Mouse (Mus musculus) kidney, embryonic 15.5 days (tissue): ENCODE measurements around the gene Gper1. TPM values are rescaled to one million over a fixed set of nuclear protein-coding genes. Genes with fewer than 3 reads are reported as not detected.

Experiments used
- ATAC-seq: fragments of 200-750 bp; cut with Nextera tagmentation; replicated peaks from 2 replicates; pipeline ENCODE4 v1.8.0; 2017; ENCODE audit warnings: moderate TSS enrichment; ENCODE audit not compliant: low FRiP score
- H3K27ac ChIP-seq: fragments of 300-500 bp; sonication (generic); 2 replicates; pipeline ENCODE4 v1.5.1; 2015; ENCODE audit warnings: mild to moderate bottlenecking, inconsistent platforms
- H3K27me3 ChIP-seq: fragments of 300-500 bp; sonication (generic); 2 replicates; pipeline ENCODE4 v1.6.1; 2015; ENCODE audit warnings: inconsistent platforms
- H3K36me3 ChIP-seq: fragments of 300-500 bp; sonication (generic); 2 replicates; pipeline ENCODE4 v1.6.1; 2015; ENCODE audit warnings: inconsistent platforms
- H3K4me1 ChIP-seq: fragments of 300-500 bp; sonication (generic); 2 replicates; pipeline ENCODE4 v1.6.1; 2015; ENCODE audit warnings: inconsistent platforms
- H3K4me2 ChIP-seq: fragments of 300-500 bp; sonication (generic); 2 replicates; pipeline ENCODE4 v1.6.1; 2015; ENCODE audit warnings: moderate library complexity, mild to moderate bottlenecking, inconsistent platforms
- H3K4me3 ChIP-seq: fragments of 300-500 bp; sonication (generic); replicated peaks from 2 replicates; pipeline ENCODE4 v1.5.1; 2015; ENCODE audit warnings: mild to moderate bottlenecking, inconsistent platforms
- H3K9ac ChIP-seq: fragments of 300-500 bp; sonication (generic); 2 replicates; pipeline ENCODE4 v1.6.1; 2015; ENCODE audit warnings: mild to moderate bottlenecking, inconsistent platforms
- H3K9me3 ChIP-seq: fragments of 300-500 bp; sonication (generic); replicated peaks from 2 replicates; pipeline ENCODE4 v1.6.1; 2016; ENCODE audit warnings: inconsistent platforms
- WGBS: fragments of 180-500 bp; shearing (Covaris S2); methylation state at CpG from one replicate; pipeline ENCODE4 v1.1.7; 2015; ENCODE audit warnings: mixed read lengths; 5-methylcytosine and 5-hydroxymethylcytosine counted together
- polyA plus RNA-seq: library from polyadenylated mRNA; unstranded; fragments of >200 nt; fragmentation: Nextera tagmentation; extraction: Ambion mirVana; gene quantifications from 2 replicates; pipeline ENCODE4 v1.2.1, GENCODE M21; 2015

The Gper1 gene
- 5.1 and 5.7 TPM in 2 replicates for polyA plus RNA-seq

DNA sequence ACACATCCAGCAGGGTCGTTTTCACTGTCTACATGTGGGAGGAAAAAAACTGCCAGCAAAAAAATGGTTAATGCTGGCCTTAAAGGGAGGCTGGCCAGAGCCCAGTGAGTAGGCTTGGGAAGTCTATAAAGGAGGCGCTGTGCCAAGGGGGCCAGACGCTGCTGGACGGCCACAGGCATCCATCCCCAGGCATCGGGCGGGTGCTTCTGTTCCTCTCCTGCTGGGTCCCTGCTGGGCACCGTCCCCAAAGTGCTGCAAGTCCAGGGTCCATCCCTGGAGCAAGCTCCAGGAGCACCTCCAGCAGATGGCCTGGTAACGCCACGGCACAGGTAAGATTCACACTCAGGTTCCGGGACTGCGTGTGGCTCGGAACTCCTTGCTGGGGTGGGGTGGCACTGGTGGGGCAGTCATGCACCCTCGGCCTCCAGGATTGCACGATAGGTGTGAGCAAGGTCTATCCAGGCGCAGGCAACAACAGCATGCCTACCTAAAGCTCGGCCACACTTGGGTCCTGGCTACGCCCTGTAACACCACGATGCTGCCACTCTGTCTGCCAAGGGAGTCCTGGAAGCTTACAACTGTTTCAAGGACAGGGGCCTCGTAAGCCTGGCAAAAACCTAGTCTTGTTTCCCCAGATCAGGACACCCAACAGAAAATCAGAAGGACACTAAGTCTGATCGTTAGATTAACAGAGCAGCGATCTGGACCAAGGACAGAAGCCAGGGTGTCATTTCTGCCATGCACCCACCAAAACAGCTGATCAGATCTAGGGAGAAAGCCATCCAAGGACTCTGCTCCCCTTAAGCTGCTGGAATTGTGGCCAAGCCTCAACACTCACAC, at the start of gene Gper1:
Gene Gper1 (plus strand): TSS at position 126 of the 840 bp plus-strand sequence.
- Histone ChIP-seq H3K9ac (peak within 1 kb of the TSS; percentile 35; the same call in 1 of the 2 replicates), H3K4me1 (peaks cover 57% of the 10 kb centered on the region), H3K4me2 (peak within 1 kb of the TSS; percentile 53), H3K36me3 (no peaks in the 10 kb centered on the region), H3K4me3 (peak within 1 kb of the TSS; percentile 36), H3K9me3 (no peaks in the 10 kb centered on the region), H3K27ac (no peak within 1 kb of the TSS), H3K27me3 (no peaks in the 10 kb centered on the region)
- 45% methylated on average over 21 of the region's 21 CpGs for WGBS
- peak; percentile 26; the same call in 1 of the 2 replicates for ATAC-seq

DNA sequence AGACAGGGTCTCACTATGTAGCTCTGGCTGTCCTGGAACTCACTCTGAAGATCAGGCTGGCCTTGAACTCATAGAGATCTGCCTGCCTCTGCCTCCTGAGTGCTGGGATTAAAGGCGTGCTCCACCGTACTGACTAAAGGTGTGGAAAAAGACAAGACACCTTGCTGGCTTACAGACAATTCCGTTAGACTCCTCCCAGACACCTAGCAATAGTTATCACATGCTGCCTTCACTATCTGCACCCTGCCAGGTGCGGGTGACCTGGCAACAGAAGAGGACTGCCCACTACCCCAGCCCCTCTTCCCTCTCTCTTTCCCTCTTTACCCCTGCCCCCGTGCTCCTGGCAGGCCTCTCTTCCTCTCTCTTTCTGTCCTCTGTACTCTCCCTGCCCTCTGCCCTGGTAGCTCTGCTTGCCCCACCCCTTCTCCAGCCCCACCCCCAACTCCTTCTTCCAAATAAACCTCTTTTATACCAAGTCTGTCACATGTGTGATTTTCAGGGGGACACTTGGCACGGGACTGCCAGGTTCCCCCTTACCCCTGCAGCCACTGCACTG, 49.0 kb upstream of the Gper1 start:
- Histone ChIP-seq H3K4me3 (no peak overlapping the region), H3K27me3 (no peaks in the 10 kb centered on the region), H3K9ac (no peak overlapping the region), H3K4me2 (no peak overlapping the region), H3K9me3 (no peaks in the 10 kb centered on the region), H3K4me1 (peaks cover 77% of the 10 kb centered on the region), H3K36me3 (no peaks in the 10 kb centered on the region), H3K27ac (0 out of 2 replicates have a peak overlapping the region, but pooled peaks have one; percentile 10)
- no peak for ATAC-seq
- 82% methylated on average over 6 of the region's 6 CpGs for WGBS

DNA sequence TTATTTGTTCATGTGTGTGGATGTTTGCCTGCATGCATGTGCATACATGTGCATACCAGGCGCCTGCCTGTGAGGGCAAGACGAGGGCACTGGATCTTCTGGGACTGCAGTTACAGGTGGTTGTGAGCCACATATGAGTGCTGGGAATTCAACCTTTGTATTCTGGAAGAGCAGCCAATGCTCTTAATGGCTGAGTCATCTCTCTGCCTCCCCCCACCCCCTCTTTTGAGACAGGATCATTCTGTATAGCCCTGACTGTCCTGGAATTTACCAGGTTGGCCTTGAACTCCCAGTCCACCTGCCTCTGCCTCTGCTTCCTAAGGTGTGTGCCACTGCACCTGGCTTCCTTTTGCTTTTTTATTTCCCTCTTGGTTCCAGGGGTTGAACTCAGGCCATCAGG, 48.1 kb upstream of the Gper1 start:
- no peak for ATAC-seq
- H3K9ac ChIP-seq, result no peak overlapping the region
- H3K9me3 ChIP-seq, result no peaks in the 10 kb centered on the region
- no peak overlapping the region for H3K4me3 ChIP-seq
- H3K27ac ChIP-seq, result 0 out of 2 replicates have a peak overlapping the region, but pooled peaks have one; percentile 10
- 90% methylated on average over 2 of the region's 2 CpGs for WGBS
- H3K27me3 ChIP-seq, result no peaks in the 10 kb centered on the region
- H3K4me1 ChIP-seq, result peaks cover 79% of the 10 kb centered on the region
- H3K36me3 ChIP-seq, result no peaks in the 10 kb centered on the region
- H3K4me2 ChIP-seq, result no peak overlapping the region

DNA sequence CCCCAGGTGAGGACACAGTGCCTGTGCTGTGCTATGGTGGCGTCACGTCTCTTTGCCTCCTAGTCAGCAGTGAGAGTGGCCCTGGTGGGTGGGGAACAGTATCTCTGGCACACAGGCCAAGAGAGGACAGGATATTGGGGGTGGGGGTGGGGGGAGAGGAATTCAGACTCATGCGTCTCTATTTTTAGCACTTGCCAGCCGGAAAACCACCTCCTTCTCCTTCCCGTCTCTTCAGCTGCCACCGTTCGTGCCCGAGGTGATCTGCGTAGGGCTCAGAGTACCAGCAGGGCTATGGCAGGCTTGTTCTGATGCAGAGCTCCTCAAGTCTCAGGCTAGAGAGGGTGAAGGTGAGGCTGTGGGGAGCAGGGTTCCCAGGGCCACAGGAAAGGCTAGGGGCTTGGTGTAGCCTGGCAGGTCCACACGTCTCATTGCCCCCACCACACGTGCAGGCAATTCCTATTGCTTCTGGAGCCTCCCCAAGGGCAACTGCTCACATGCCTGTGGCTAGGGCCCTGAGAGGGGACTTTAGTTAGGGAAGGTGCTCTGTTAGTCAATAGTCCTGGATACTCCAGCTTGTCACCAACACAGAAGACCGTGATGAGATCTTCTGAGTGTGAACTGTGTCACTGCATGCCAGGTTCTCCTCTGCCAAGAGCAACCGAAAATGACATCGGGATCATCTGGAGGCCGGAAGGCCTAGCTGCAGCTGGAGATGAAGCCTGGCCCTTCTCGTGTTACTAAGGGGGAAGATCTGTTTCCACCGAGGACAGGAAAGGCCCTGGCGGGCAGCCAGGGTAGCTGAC, 45.3 kb upstream of the Gper1 start, which contains the start of gene Gpr146:
Gene Gpr146 (plus strand): TSS at position 230 of the 803 bp plus-strand sequence.
- no peaks in the 10 kb centered on the region for H3K9me3 ChIP-seq
- H3K9ac ChIP-seq, result 0 out of 2 replicates have a peak within 1 kb of the TSS, but pooled peaks have one; percentile 11
- H3K4me1 ChIP-seq, result peaks cover 77% of the 10 kb centered on the region
- no peak within 1 kb of the TSS for H3K4me3 ChIP-seq
- no peak for ATAC-seq
- no peaks in the 10 kb centered on the region for H3K27me3 ChIP-seq
- 45% methylated on average over 18 of the region's 18 CpGs for WGBS
- peak within 1 kb of the TSS; percentile 93 for H3K27ac ChIP-seq
- H3K36me3 ChIP-seq, result no peaks in the 10 kb centered on the region
- H3K4me2 ChIP-seq, result no peak within 1 kb of the TSS

DNA sequence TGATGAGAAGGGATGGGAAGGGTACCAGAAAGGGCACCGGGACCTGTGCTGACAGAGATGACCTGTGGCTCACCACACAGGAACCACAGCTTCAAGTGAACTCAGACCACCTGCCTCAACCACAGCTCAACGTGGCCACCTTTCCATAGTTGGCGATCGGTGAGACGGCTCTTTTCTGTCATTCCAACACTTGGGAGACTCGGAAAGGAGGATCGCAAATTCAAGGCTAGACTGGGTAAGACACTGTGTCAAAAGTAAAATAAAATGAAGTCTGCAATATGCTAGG, 44.7 kb upstream of the Gper1 start:
- Histone ChIP-seq H3K27ac (peak overlapping the region; percentile 93), H3K4me3 (no peak overlapping the region), H3K36me3 (no peaks in the 10 kb centered on the region), H3K27me3 (no peaks in the 10 kb centered on the region), H3K4me1 (peaks cover 77% of the 10 kb centered on the region), H3K4me2 (no peak overlapping the region), H3K9me3 (no peaks in the 10 kb centered on the region), H3K9ac (no peak overlapping the region)
- WGBS, result 80% methylated on average over 7 of the region's 7 CpGs
- no peak for ATAC-seq

DNA sequence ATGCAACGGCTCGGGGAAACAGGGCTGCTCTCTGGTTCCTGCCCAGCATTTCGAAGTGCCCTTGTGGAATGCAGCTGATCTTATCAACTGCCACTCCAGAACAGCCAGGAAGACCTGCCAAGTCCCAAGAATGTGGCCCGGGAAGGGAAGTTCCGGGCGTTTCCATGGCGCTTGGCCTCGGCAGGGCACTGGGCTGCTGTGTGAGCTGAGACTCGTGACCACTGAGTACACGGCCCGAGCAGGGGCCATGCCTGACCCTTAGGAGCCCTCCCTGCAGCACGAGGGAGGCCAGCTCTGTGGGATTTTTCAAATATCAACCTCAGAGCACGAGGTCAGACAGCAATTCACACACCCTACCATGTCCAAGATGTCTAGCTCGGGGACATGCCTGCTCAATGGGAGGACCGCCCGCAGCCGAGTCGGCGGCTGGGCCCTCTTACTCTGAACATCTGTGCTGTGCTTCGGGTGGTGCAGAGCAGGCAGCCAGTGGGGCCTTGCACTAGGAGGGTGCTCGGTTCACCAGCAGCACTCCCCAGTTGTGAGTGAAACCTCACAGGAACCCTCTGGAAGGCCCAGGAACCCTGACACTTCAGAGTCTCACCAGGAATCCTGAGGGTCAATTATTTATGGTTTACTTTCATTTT, 43.8 kb upstream of the Gper1 start:
- 31% methylated on average over 21 of the region's 21 CpGs for WGBS
- Histone ChIP-seq H3K4me3 (no peak overlapping the region), H3K4me1 (peaks cover 79% of the 10 kb centered on the region), H3K27ac (peak overlapping the region; percentile 93), H3K4me2 (peak overlapping the region; percentile 93; the same call in 1 of the 2 replicates), H3K9me3 (no peaks in the 10 kb centered on the region), H3K36me3 (no peaks in the 10 kb centered on the region), H3K9ac (no peak overlapping the region), H3K27me3 (no peaks in the 10 kb centered on the region)
- ATAC-seq, result peak; percentile 31; the same call in 1 of the 2 replicates

DNA sequence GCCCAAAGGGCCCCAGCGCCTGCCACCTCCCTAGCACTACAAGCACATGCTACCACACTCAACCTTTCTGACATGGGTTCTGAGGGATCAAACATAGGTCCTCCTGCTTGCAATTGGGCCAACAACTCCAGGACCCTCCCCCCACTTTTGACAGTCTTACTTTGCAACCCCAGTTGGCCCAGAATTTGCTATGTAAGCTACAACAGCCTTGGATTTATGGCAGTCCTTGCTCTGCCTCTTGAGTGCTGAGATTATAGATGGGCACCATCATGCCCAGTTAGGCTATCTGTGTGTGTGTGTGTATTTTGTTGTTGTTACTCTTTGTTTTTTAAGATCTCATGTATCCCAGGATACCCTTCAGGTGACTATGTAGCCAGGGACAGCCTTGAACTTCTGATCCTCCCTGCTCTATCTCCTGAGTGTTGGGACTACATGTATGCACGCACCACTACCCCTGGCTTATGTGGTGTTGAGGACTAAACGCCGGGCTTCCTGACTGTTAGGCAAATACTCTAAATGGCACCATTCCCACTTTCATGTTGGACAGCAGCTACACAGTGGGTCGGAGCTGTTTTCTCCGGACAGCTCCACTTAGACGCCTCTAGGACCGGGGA, 43.1 kb upstream of the Gper1 start:
- no peaks in the 10 kb centered on the region for H3K36me3 ChIP-seq
- H3K9me3 ChIP-seq, result no peaks in the 10 kb centered on the region
- no peak for ATAC-seq
- no peak overlapping the region for H3K9ac ChIP-seq
- peak overlapping the region; percentile 93 for H3K4me2 ChIP-seq
- H3K4me1 ChIP-seq, result peaks cover 80% of the 10 kb centered on the region
- H3K27ac ChIP-seq, result peak overlapping the region; percentile 93
- peak overlapping the region; percentile 71 for H3K4me3 ChIP-seq
- H3K27me3 ChIP-seq, result no peaks in the 10 kb centered on the region
- 16% methylated on average over 8 of the region's 8 CpGs for WGBS

DNA sequence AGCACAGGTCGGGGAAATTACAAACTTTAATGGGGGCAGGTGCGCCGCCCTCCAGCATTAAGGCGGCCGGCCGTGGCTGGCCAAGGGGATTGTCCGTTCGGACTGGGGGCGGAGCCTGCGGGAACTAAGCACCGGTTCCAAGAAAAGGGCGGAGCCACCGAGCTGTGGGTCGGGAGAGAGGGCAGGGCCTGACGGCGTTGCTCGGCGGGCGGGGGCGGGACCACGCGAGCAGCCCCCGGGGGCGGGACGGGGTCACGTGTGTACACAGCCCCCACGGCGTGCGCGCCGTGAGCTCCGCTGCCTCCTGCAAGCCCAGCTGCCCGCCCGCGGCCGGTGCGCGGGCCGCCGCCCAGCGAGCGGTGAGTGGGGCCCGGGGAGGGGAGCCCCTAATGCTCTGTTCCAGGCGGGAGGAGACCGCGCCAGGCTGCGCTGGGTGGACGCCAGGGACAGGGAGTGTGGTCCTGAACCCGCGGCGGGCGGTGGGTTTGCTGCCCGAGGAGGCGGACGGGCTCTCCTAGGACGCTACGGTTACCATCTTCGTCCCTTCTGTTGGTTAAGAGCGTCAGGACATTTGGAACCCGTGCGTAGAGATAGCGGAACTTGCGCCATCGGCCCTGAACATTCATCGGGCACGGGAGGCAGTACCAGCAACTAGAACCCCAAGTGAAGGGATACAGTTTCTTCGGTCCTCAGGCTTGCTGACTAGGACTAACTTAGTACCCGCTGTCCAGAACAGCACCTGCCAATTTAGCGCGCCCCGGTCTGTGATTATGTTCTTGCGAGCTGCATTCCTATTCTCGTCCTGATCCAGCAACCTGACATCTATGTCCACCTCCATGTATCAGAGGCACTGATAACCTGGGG, 42.3 kb upstream of the Gper1 start:
- H3K9me3 ChIP-seq, result no peaks in the 10 kb centered on the region
- peak overlapping the region; percentile 68 for H3K9ac ChIP-seq
- peak overlapping the region; percentile 93 for H3K27ac ChIP-seq
- ATAC-seq, result peak; percentile 87
- peak overlapping the region; percentile 93 for H3K4me2 ChIP-seq
- WGBS, result 2% methylated on average over 73 of the region's 73 CpGs
- peak overlapping the region; percentile 71 for H3K4me3 ChIP-seq
- H3K36me3 ChIP-seq, result no peaks in the 10 kb centered on the region
- H3K4me1 ChIP-seq, result peaks cover 88% of the 10 kb centered on the region
- H3K27me3 ChIP-seq, result no peaks in the 10 kb centered on the region

DNA sequence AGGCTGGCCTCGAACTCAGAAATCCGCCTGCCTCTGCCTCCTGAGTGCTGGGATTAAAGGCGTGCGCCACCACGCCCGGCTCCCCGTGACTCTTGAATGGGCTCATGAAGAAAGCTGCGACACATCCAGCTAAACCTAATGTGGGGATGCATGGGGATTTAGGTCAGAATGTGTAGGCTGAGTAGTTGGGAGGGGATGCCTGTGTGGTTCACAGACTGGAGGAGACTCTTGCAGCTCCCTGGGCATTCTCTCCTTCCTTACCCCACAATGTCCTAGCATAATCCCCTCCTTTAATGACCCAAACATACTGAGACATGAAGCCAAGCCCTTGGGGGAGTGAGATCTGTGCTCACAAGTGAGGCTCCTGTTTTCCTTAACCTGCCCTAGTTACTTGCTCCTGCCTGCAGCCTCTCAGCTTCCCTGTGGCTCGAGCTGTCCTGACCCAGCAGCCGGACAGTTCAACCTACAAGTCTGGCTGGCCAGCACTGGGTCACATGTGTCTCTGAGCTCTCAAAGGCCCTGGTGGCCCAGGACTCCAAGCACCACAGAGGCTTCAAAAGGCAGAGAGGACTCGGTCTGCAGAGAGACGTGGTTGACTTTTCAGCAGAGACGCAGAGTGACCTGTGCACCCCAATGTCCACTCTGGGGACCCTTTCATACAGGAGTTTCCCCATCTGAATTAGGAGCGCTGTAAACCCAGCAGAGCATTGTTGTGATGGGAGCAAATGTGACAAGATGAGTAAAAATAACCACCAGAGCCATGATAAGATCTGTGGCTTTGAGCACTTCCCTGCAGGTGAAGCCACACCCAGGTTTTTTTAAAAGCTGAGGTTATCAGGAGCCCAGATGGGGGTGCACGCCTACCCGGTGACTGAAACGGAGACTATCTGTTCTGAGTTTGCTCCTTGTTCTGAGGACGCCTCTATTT, 41.1 kb upstream of the Gper1 start:
- peak overlapping the region; percentile 77 for H3K27ac ChIP-seq
- H3K27me3 ChIP-seq, result no peaks in the 10 kb centered on the region
- WGBS, result 78% methylated on average over 18 of the region's 18 CpGs
- no peaks in the 10 kb centered on the region for H3K36me3 ChIP-seq
- H3K4me1 ChIP-seq, result peaks cover 92% of the 10 kb centered on the region
- ATAC-seq, result no peak
- H3K4me2 ChIP-seq, result peak overlapping the region; percentile 93
- H3K4me3 ChIP-seq, result peak overlapping the region; percentile 14; the same call in 1 of the 2 replicates
- H3K9me3 ChIP-seq, result no peaks in the 10 kb centered on the region
- no peak overlapping the region for H3K9ac ChIP-seq

DNA sequence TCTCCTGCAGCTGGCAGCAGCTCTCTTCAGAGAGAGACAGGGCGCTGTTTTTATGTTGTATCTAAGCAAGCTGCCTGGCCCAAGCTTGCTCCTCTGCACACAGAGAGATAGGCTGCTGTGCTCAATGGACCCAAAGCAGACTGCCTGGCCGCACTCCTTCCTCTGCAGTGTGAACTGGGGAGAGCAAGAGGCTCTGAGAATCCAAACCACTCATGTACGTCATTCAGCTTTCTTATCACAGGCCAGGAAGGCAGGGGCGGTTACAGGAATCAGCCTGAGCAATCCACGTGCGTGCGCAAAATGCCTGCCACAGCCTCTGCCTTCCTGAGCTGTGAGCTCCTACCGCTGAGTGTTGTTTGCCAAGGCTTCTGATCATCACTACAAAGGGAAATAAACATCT, 40.2 kb upstream of the Gper1 start:
- Histone ChIP-seq H3K9me3 (no peaks in the 10 kb centered on the region), H3K27ac (peak overlapping the region; percentile 77), H3K4me2 (peak overlapping the region; percentile 93), H3K27me3 (no peaks in the 10 kb centered on the region), H3K4me3 (no peak overlapping the region), H3K4me1 (peaks cover 90% of the 10 kb centered on the region), H3K36me3 (no peaks in the 10 kb centered on the region), H3K9ac (peak overlapping the region; percentile 32; the same call in 1 of the 2 replicates)
- WGBS, result 52% methylated on average over 8 of the region's 8 CpGs
- no peak for ATAC-seq
